In genomic region chr11:68445901-68446300, GRCm38 (mm10) we compare ENCODE assay signal across 15 mouse cellular contexts. TPM values are rescaled to one million over a fixed set of nuclear protein-coding genes. Genes with fewer than 3 reads are reported as not detected.
"Had no signal": no experiment of that assay in that cellular context is flagged by ENCODE, and none has a peak within 500 bp of the region (broad histone marks: within the 10 kb centered on the region; RNA-seq: fewer than 3 reads in every experiment).

No protein-coding gene starts in this region.

- DNase-seq: kidney, postnatal 10 days; kidney, postnatal 4 days; lung, adult 18-20 months; lung, postnatal 36 days; midbrain, embryonic 14.5 days; retina, postnatal 1 day; right cerebral cortex, postnatal 14 days; thymus, adult 2 months; thymus, postnatal 25 days had no signal

- H3K4me3 ChIP-seq: layer of hippocampus, adult 2 months; limb, embryonic 13.5 days; midbrain, embryonic 10.5 days; neural tube, embryonic 13.5 days; stomach, embryonic 15.5 days had no signal

- H3K27me3 ChIP-seq: limb, embryonic 13.5 days; neural tube, embryonic 13.5 days; stomach, embryonic 15.5 days had no signal

- H3K36me3 ChIP-seq: limb, embryonic 13.5 days; midbrain, embryonic 10.5 days; neural tube, embryonic 13.5 days; stomach, embryonic 15.5 days had no signal

RNA-seq across cellular contexts. Expression of gene Ntn1, which starts 45.3 kb away (rescaled TPM):
- total RNA-seq: megakaryocyte, adult 5-6 weeks had no signal
